Mouse (Mus musculus): ENCODE measurements around the gene Ngrn. TPM values are rescaled to one million over a fixed set of nuclear protein-coding genes. Genes with fewer than 3 reads are reported as not detected.

Gene Ngrn
- polyA plus RNA-seq, 1 experiment from 2014 or later, result 33.5 TPM

- H3K27me3 ChIP-seq, result no peaks in the 10 kb centered on the region
- peak; percentile 99 for ATAC-seq (ENCODE audit: low read depth)
- H3K36me3 ChIP-seq, result peaks cover 13% of the 10 kb centered on the region
- peak within 1 kb of the TSS; percentile 90 for H3K9ac ChIP-seq
- peak within 1 kb of the TSS; percentile 93 for H3K27ac ChIP-seq
- peak within 1 kb of the TSS; percentile 96 for H3K4me2 ChIP-seq
- DNase-seq, result peak; percentile 98
- H3K9me3 ChIP-seq (replicated peaks), result no peaks in the 10 kb centered on the region
- H3K4me3 ChIP-seq (replicated peaks), result peak within 1 kb of the TSS; percentile 77
- WGBS (ENCODE audit: insufficient replicate concordance), result 1% methylated on average over 56 of the region's 56 CpGs
- H3K4me1 ChIP-seq (replicated peaks), result peaks cover 58% of the 10 kb centered on the region
Measured at GRCm38 (mm10) chr7:80232489-80233029, 28.5 kb upstream of the Ngrn start, which contains the start of the genes Cib1 and Gdpgp1. TSS of gene Cib1 (minus strand) at chr7:80232813. TSS of gene Gdpgp1 (plus strand) at chr7:80232865.

DNA sequence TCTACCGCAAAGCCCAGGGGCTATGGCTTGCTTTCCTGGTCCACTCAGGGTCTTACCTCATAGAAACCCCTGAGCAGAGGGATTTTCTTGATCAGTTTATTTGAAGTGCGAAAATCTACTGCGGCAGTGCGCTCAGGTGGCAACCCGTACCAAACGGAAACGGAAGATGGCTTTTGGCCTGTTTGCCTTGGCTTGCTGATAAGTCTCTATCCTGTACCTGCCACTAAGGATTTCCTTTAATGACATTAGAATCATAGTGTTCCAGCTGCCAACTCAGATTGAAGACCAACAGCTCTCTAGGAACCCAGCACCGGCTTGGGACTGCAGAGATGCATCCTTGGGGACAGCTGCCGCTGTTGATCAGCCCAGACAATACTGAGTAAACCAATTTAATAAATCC lies 27.2 kb upstream of the Ngrn start:
- DNase-seq (no peak), ATAC-seq (ENCODE audit: low read depth) (no peak)
- Histone ChIP-seq H3K36me3 (peaks cover 13% of the 10 kb centered on the region), H3K4me1 (replicated peaks) (peaks cover 53% of the 10 kb centered on the region), H3K9ac (peak overlapping the region; percentile 79), H3K4me3 (replicated peaks) (peak overlapping the region; percentile 77), H3K4me2 (peak overlapping the region; percentile 96), H3K9me3 (replicated peaks) (no peaks in the 10 kb centered on the region), H3K27me3 (no peaks in the 10 kb centered on the region), H3K27ac (peak overlapping the region; percentile 58)
- WGBS (ENCODE audit: insufficient replicate concordance), result 38% methylated on average over 9 of the region's 9 CpGs

GRCm38 (mm10) chr7:80238542-80238941 lies 22.5 kb upstream of the Ngrn start:
- WGBS (ENCODE audit: insufficient replicate concordance), result 80% methylated on average over 10 of the region's 10 CpGs
- no peak overlapping the region for H3K4me3 ChIP-seq (replicated peaks)
- no peak overlapping the region for H3K4me2 ChIP-seq
- H3K9ac ChIP-seq, result no peak overlapping the region
- peaks cover 19% of the 10 kb centered on the region for H3K4me1 ChIP-seq (replicated peaks)
- H3K36me3 ChIP-seq, result peaks cover 36% of the 10 kb centered on the region
- no peak for ATAC-seq (ENCODE audit: low read depth)
- no peak for DNase-seq
- H3K9me3 ChIP-seq (replicated peaks), result no peaks in the 10 kb centered on the region
- H3K27me3 ChIP-seq, result no peaks in the 10 kb centered on the region
- no peak overlapping the region for H3K27ac ChIP-seq

- 78% methylated on average over 4 of the region's 4 CpGs for WGBS (ENCODE audit: insufficient replicate concordance)
- ATAC-seq (ENCODE audit: low read depth) (no peak), DNase-seq (no peak)
- Histone ChIP-seq H3K36me3 (peaks cover 36% of the 10 kb centered on the region), H3K4me2 (no peak overlapping the region), H3K9me3 (replicated peaks) (no peaks in the 10 kb centered on the region), H3K9ac (no peak overlapping the region), H3K27me3 (no peaks in the 10 kb centered on the region), H3K4me3 (replicated peaks) (no peak overlapping the region), H3K4me1 (replicated peaks) (peaks cover 9% of the 10 kb centered on the region), H3K27ac (no peak overlapping the region)
Measured at GRCm38 (mm10) chr7:80241661-80242060, 19.4 kb upstream of the Ngrn start.

DNA sequence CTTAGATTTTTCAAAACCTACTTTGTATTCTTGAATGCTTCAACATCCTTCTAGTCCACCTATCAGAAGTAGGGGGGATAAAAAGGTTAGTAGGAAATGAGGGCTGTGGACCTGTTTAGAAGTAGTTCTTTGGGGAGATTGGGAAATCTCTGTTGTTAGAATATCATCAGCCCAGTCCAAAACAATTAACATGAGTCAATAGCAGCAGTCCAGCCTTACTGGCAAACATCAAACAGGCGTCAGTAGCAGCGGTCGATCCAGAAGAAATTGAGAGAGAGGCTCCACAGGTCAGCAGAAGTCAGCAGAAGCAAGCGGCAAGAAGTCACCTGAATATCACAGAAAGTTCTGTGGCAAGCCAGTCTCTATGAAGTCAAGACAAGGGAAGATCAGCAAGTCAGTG lies 16.2 kb upstream of the Ngrn start:
- peaks cover 14% of the 10 kb centered on the region for H3K36me3 ChIP-seq
- peaks cover 15% of the 10 kb centered on the region for H3K4me1 ChIP-seq (replicated peaks)
- H3K4me2 ChIP-seq, result no peak overlapping the region
- no peak overlapping the region for H3K4me3 ChIP-seq (replicated peaks)
- H3K27ac ChIP-seq, result no peak overlapping the region
- 87% methylated on average over 4 of the region's 4 CpGs for WGBS (ENCODE audit: insufficient replicate concordance)
- no peaks in the 10 kb centered on the region for H3K9me3 ChIP-seq (replicated peaks)
- H3K9ac ChIP-seq, result no peak overlapping the region
- no peak for DNase-seq
- no peak for ATAC-seq (ENCODE audit: low read depth)
- H3K27me3 ChIP-seq, result peaks cover 3% of the 10 kb centered on the region; the same call in 1 of the 2 replicates

GRCm38 (mm10) chr7:80246148-80246721 lies 14.8 kb upstream of the Ngrn start, which contains the start of gene Ttll13:
TSS of gene Ttll13 (plus strand) at chr7:80246376.
- Histone ChIP-seq H3K9ac (peak within 1 kb of the TSS; percentile 82), H3K4me1 (replicated peaks) (peaks cover 15% of the 10 kb centered on the region), H3K27me3 (peaks cover 3% of the 10 kb centered on the region; the same call in 1 of the 2 replicates), H3K4me2 (peak within 1 kb of the TSS; percentile 80), H3K27ac (peak within 1 kb of the TSS; percentile 77), H3K9me3 (replicated peaks) (no peaks in the 10 kb centered on the region), H3K4me3 (replicated peaks) (peak within 1 kb of the TSS; percentile 74), H3K36me3 (no peaks in the 10 kb centered on the region)
- under 1% methylated on average over 48 of the region's 48 CpGs for WGBS (ENCODE audit: insufficient replicate concordance)
- ATAC-seq (ENCODE audit: low read depth) (peak; percentile 94), DNase-seq (peak; percentile 97)

- peak overlapping the region; percentile 74 for H3K4me3 ChIP-seq (replicated peaks)
- H3K27ac ChIP-seq, result no peak overlapping the region; the same call in 1 of the 2 replicates
- H3K4me1 ChIP-seq (replicated peaks), result peaks cover 15% of the 10 kb centered on the region
- H3K9me3 ChIP-seq (replicated peaks), result no peaks in the 10 kb centered on the region
- WGBS (ENCODE audit: insufficient replicate concordance), result 15% methylated on average over 7 of the region's 7 CpGs
- ATAC-seq (ENCODE audit: low read depth) (no peak), DNase-seq (no peak)
- no peaks in the 10 kb centered on the region for H3K36me3 ChIP-seq
- H3K4me2 ChIP-seq, result peak overlapping the region; percentile 80
- H3K9ac ChIP-seq, result peak overlapping the region; percentile 82
- H3K27me3 ChIP-seq, result peaks cover 3% of the 10 kb centered on the region; the same call in 1 of the 2 replicates
Measured at GRCm38 (mm10) chr7:80246859-80247258, 14.2 kb upstream of the Ngrn start.

DNA sequence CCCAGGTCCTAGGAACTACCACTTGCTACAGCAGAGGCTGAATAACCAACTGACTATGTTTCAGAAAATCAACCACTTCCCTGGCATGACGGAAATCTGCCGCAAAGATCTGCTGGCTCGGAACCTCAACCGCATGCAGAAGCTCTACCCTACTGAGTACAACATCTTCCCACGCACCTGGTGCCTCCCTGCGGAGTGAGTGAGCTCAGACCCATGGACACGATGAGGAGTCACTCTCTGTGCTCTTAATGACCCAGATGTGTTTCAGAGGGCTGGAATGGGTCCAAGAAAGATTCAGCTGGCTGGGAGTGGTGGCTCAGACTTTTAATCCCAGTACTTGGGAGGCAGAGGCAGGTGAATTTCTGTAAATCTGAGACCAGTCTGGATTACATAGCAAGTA lies 8.6 kb upstream of the Ngrn start:
- DNase-seq (no peak), ATAC-seq (ENCODE audit: low read depth) (no peak)
- Histone ChIP-seq H3K27me3 (peaks cover 3% of the 10 kb centered on the region; the same call in 1 of the 2 replicates), H3K36me3 (no peaks in the 10 kb centered on the region), H3K4me2 (no peak overlapping the region), H3K4me3 (replicated peaks) (no peak overlapping the region), H3K9ac (no peak overlapping the region), H3K4me1 (replicated peaks) (peaks cover 10% of the 10 kb centered on the region), H3K27ac (no peak overlapping the region), H3K9me3 (replicated peaks) (no peaks in the 10 kb centered on the region)
- 75% methylated on average over 7 of the region's 7 CpGs for WGBS (ENCODE audit: insufficient replicate concordance)

DNA sequence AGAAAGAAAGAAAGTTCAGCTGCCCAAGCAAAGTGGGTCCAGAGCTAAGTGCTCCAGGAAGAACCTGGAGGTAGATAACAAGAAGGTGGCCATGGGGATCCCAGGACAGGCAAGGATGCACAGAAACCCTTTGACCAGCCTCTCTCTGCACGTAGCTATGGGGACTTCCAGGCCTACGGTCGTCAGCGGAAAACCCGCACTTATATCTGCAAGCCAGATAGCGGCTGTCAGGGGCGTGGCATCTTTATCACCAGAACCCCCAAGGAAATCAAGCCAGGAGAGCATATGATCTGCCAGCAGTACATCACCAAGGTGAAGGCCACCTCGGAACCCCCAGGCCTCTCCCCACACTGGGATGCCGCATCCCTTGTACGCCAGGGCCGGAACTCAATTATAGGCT lies 8.1 kb upstream of the Ngrn start:
- H3K4me2 ChIP-seq, result no peak overlapping the region
- DNase-seq, result no peak
- WGBS (ENCODE audit: insufficient replicate concordance), result 38% methylated on average over 11 of the region's 11 CpGs

DNA sequence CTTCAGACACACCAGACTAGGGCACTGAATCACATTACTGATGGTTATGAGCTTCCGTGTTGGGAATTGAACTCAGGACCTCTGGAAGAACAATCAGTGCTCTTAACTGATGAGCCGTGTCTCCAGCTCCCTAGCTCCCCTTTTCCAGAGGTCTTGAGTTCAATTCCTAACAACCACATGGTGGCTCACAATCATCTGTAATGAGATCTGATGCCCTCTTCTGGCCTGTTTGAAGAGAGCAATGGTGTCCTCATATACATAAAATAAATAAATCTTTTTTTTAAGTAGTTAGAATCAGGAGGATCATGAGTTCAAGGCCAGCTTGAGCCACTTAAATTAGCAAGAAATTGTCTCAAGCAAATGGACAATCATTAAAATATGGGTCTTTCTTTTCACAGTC lies 5.0 kb upstream of the Ngrn start:
- DNase-seq (no peak), ATAC-seq (ENCODE audit: low read depth) (no peak)
- no peak overlapping the region for H3K27ac ChIP-seq
- peaks cover 11% of the 10 kb centered on the region; the same call in 1 of the 2 replicates for H3K27me3 ChIP-seq
- peaks cover 24% of the 10 kb centered on the region for H3K4me1 ChIP-seq (replicated peaks)
- H3K9me3 ChIP-seq (replicated peaks), result 0 out of 2 replicates have a peak, but pooled peaks cover 4% of the 10 kb centered on the region
- 64% methylated on average over 2 of the region's 2 CpGs for WGBS (ENCODE audit: insufficient replicate concordance)
- no peak overlapping the region for H3K9ac ChIP-seq
- H3K36me3 ChIP-seq, result no peaks in the 10 kb centered on the region
- H3K4me2 ChIP-seq, result no peak overlapping the region
- no peak overlapping the region for H3K4me3 ChIP-seq (replicated peaks)

More for the DNA sequence above, 8.1 kb upstream of the Ngrn start:
- Histone ChIP-seq H3K27me3 (peaks cover 3% of the 10 kb centered on the region; the same call in 1 of the 2 replicates), H3K36me3 (no peaks in the 10 kb centered on the region), H3K9me3 (replicated peaks) (no peaks in the 10 kb centered on the region), H3K4me1 (replicated peaks) (peaks cover 13% of the 10 kb centered on the region), H3K4me3 (replicated peaks) (no peak overlapping the region), H3K27ac (no peak overlapping the region), H3K9ac (no peak overlapping the region)
- ATAC-seq (ENCODE audit: low read depth), result peak; percentile 29; the same call in 1 of the 2 replicates

DNA sequence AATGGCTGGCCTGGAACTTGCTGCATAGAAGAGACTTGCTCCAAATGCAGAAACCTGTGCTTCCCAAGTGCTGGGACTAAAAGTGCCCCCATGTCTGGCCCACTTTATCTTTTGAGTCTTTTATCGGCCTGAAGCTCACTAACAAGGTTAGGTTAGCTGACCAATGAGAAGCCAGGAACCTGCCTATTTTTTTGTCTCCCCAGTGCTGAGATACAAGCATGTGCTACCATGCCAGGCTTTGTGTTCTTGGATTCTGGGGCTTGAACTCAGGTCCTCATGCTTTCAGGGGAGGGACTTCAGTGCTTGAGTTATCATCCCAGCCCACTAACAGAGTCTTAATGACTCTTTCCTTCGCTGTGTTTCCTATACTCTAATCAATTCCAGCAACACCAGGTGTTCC lies 3.3 kb upstream of the Ngrn start:
- ATAC-seq (ENCODE audit: low read depth), result no peak

More for the DNA sequence above, 3.3 kb upstream of the Ngrn start:
- Histone ChIP-seq H3K27me3 (peaks cover 11% of the 10 kb centered on the region; the same call in 1 of the 2 replicates), H3K4me1 (replicated peaks) (peaks cover 29% of the 10 kb centered on the region), H3K9ac (no peak overlapping the region), H3K36me3 (no peaks in the 10 kb centered on the region), H3K4me3 (replicated peaks) (no peak overlapping the region), H3K4me2 (no peak overlapping the region), H3K27ac (no peak overlapping the region), H3K9me3 (replicated peaks) (0 out of 2 replicates have a peak, but pooled peaks cover 4% of the 10 kb centered on the region)
- DNase-seq, result no peak
- 48% methylated on average over 2 of the region's 2 CpGs for WGBS (ENCODE audit: insufficient replicate concordance)
